Mouse (Mus musculus) cerebellum, adult 2 months (tissue): Measurements from ENCODE around the gene A930017K11Rik. TPM values are rescaled to one million over a fixed set of nuclear protein-coding genes. Genes with fewer than 3 reads are reported as not detected.

ENCODE experiments used
- DNase-seq, 2 experiments: peaks; one replicate each; pipeline ENCODE4 v3.0.0; 2021
- H3K27ac ChIP-seq: fragments of 200-500 bp; 2 replicates; pipeline ENCODE4 v1.5.1; 2012; ENCODE audit warnings: low read length, control low read depth, inconsistent platforms; ENCODE audit not compliant: insufficient read depth
- H3K27me3 ChIP-seq: fragments of 200-500 bp; 2 replicates; pipeline ENCODE4 v1.6.1; 2012; ENCODE audit warnings: inconsistent platforms, mild to moderate bottlenecking, low read length, moderate library complexity; ENCODE audit not compliant: control insufficient read depth, insufficient read depth
- H3K4me1 ChIP-seq: fragments of 200-500 bp; 2 replicates; pipeline ENCODE4 v1.6.1; 2011; ENCODE audit warnings: low read length; ENCODE audit not compliant: control insufficient read depth, insufficient read depth
- H3K4me3 ChIP-seq: fragments of 200-500 bp; replicated peaks from 2 replicates; pipeline ENCODE3; 2011; ENCODE audit warnings: mild to moderate bottlenecking, low read depth, low read length, control low read depth; ENCODE audit not compliant: insufficient read depth
- CTCF ChIP-seq: fragments of 200-500 bp; IDR thresholded peaks from 2 replicates; pipeline ENCODE4 v1.5.1; 2011; ENCODE audit warnings: low read depth, mild to moderate bottlenecking, control low read depth, low read length, moderate library complexity, borderline replicate concordance; ENCODE audit not compliant: insufficient read depth
- POLR2A ChIP-seq: fragments of 200-500 bp; IDR thresholded peaks from 2 replicates; pipeline ENCODE4 v1.6.1; 2011; ENCODE audit warnings: low read length, control low read depth, borderline replicate concordance; ENCODE audit not compliant: insufficient read depth
- WGBS: fragments of 180-500 bp; shearing (Covaris S2); methylation state at CpG from one replicate; pipeline ENCODE4 v1.1.7; 2018; 5-methylcytosine and 5-hydroxymethylcytosine counted together
- polyA plus RNA-seq: library from polyadenylated mRNA; depleted of rRNA; stranded (reverse); fragments of >200 nt; gene quantifications from 2 replicates; pipeline ENCODE4 v1.2.3, GENCODE M21; 2012

A930017K11Rik gene
- polyA plus RNA-seq, 1 experiment = 14.0 TPM

DNA sequence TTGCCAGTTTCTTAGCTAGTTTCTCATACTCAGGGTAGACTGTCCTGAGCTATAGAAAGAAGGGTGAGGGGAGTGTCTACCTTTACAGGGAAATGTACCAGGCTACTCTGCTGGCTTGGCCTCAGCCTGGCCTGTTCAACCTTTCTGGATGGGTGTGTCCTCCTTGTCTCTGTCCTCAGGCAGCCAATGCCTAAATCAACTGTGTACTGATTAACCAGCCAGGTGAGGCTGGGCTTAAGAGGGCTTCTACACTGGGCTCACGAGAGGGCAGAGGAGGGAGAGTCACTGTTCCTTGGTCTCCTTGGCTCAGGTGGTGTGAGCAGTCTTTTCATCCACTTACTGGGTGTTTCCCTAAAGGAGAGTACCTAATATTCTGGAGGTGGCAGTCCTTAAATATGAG lies 15.8 kb upstream of the A930017K11Rik start:
- no peak for TF ChIP-seq POLR2A
- no peak for TF ChIP-seq CTCF
- Histone ChIP-seq H3K27me3 (no peaks in the 10 kb centered on the region), H3K4me3 (no peak overlapping the region), H3K27ac (peak overlapping the region; percentile 40), H3K4me1 (peaks cover 54% of the 10 kb centered on the region)
- DNase-seq = no peak
- WGBS = 58% methylated on average over 1 of the region's 1 CpGs

DNA sequence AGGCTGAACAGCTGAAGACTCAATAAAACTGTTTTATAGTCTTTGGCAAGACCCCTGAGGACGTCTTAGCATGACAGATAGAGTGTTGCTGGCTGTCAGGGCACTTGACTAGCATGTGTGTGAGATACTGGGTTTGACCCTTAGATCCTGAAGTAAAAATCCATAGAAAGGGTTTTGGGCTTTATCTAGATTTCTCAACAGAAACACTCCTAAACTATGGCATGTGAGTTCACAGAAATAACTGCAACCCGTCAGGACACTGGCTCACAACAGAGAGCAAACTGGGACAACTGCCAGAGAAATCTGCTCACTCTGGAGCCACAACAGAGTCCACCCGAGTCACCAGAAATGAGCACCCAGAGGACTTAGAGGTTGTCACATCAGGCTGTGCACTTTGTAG lies 15.3 kb upstream of the A930017K11Rik start:
- 13% methylated on average over 3 of the region's 3 CpGs for WGBS
- TF ChIP-seq POLR2A (no peak), CTCF (no peak)

DNA sequence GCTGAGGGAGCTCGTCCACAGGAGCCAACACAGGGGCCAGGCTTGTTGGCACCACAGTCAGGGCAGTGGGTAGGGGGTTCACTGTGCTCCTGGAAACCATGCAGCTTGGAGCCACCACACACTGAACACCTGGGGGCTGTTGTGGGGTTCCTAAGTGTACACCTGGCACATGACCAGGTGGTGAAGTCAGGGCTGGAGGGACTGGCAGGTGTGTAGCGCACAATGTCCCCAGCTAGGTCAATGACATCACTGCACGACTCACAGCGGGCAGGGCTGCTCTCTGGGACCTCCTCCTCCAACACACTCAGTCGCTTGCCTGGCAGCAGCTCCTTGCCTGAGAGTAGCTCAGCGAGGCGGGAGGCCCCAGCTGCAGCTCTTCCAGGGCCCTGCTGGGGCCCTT lies 11.9 kb upstream of the A930017K11Rik start:
- WGBS = 12% methylated on average over 7 of the region's 7 CpGs
- peak; percentile 61 to 71 for DNase-seq
- peaks cover 62% of the 10 kb centered on the region for H3K4me1 ChIP-seq
- H3K27me3 ChIP-seq = no peaks in the 10 kb centered on the region
- H3K4me3 ChIP-seq = no peak overlapping the region
- peak overlapping the region; percentile 10 for H3K27ac ChIP-seq
- 0 out of 2 replicates have a peak, but pooled peaks have one; percentile 14 for TF ChIP-seq POLR2A
- no peak for TF ChIP-seq CTCF

More for the DNA sequence above, 15.3 kb upstream of the A930017K11Rik start:
- peak in 1 of 2 experiments; percentile 77 for DNase-seq
- Histone ChIP-seq H3K27ac (peak overlapping the region; percentile 72), H3K27me3 (no peaks in the 10 kb centered on the region), H3K4me1 (peaks cover 59% of the 10 kb centered on the region), H3K4me3 (no peak overlapping the region)

DNA sequence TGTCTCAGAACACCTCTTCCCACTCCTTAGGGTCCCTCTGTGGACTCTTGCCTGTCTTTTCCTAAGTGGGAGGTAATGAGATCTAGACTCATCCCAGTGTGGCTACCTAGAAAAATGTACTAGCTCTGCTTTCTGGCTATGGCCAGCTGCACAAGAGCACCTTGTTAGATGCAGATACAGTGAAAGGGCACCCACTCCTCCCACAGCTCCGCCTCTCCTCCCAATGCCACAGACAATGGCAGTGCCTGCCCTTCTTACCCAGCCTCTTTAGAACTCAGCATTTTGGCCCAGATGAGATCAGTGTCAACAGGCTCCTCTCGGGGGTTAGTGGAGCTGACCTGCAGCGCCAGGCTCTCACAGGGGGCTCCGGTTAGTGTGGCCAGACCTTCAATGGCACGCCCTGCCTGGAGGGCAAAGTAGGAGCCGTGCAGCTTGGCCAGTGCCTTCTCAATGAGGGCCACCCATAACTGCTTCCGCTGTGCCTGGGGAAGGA lies 10.1 kb upstream of the A930017K11Rik start:
- Histone ChIP-seq H3K4me3 (no peak overlapping the region), H3K27me3 (no peaks in the 10 kb centered on the region), H3K4me1 (peaks cover 70% of the 10 kb centered on the region), H3K27ac (no peak overlapping the region)
- DNase-seq = no peak
- TF ChIP-seq POLR2A (no peak), CTCF (no peak)
- 91% methylated on average over 7 of the region's 7 CpGs for WGBS

DNA sequence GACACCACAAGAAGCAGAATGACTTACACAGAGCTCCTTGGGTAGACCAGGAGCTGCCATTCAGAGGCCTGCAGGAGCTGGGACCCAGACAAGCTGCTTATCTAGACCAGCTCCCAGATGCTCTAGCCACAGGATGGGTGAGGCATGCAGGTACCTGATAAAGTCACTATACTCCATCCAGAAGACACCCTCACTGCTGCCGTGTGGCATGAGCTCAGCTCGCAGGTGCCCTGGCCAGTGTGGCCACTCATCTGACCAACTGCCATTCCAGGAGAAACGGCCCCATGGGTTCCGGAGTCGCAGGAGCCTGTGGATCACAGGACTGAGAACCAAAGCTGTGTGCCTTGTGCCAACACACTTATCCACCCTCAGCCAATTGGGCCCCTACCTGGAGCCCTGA lies 9.2 kb upstream of the A930017K11Rik start:
- H3K27ac ChIP-seq = no peak overlapping the region
- TF ChIP-seq POLR2A = no peak
- no peak for TF ChIP-seq CTCF
- 91% methylated on average over 5 of the region's 5 CpGs for WGBS
- H3K4me3 ChIP-seq = no peak overlapping the region
- DNase-seq = no peak
- H3K27me3 ChIP-seq = no peaks in the 10 kb centered on the region
- H3K4me1 ChIP-seq = peaks cover 71% of the 10 kb centered on the region

DNA sequence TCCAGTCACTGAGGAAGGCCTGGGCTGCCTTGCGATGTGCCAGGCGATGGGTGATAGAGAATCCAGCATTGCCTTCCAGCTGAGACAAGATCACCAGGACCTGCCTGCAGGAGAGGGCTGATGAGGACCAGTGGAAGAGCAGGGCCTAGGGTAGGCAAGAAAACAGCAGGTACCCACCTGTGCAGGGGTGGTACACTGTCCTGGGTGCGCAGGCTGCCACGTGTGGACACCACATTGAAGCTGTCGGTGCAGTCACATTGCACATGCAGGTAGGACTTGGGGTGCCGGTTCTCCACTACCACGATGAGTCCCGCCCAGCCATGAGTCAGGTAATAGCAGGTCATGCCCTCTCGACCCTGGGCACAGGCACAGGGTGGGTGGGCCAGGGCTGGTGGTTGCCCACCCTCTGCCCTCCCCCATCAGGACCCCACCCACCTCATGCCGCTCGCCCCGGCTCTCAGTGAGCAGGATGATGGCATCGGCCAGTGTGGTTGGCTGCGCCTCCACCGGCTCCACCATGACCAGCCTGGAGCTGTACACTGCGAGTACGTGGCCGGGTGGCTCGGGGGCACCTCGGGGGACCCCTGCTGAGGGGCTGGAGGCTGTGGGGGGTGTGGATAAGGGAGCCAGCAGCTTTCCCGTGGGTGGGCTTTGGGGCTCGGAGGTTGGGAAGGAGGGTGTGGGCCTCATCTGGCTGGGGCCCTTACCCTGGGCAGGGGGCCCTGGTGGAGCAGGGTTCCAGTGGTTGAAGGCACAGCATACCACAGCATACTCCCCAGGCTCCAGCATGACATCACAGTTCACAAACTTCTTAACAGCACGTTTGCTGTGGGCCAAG lies 7.5 kb upstream of the A930017K11Rik start:
- DNase-seq = no peak
- Histone ChIP-seq H3K27me3 (no peaks in the 10 kb centered on the region), H3K4me1 (peaks cover 76% of the 10 kb centered on the region), H3K27ac (no peak overlapping the region), H3K4me3 (no peak overlapping the region)
- WGBS = 74% methylated on average over 23 of the region's 23 CpGs
- TF ChIP-seq POLR2A = no peak
- TF ChIP-seq CTCF = no peak

DNA sequence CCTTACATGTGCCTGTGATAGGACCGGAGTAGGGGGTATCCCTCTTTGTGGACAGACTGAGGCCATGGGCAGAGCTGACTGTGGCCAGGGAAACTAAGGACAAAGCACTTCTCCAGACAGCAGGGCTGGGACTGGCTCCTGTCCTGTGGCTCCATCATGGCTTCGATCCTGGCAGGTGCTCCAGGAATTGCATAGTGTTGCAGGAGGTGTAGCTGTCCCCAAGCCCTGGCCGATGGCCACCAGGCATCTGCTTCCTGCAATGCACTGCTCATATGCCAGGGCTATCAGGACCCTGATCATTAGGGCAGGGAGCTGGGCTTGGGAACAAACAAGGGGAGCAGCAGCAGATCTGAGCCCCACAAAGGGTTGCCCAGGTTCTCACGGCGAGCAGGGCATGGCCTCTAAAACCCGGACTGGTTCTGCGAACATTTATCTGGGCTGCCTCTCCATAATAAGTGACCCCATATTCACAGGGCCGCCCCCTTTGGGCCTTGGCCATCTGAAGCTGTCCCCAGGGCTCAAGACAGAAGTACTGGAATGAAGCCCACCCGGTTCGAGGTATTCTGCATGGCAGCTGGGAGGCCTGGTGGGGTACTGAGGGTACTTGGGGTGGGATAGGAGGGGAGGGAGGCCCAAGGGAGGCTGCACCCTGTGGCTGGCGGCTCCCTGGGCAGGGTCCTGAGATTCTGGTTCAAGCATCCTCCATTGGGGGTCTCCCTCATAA lies 6.6 kb upstream of the A930017K11Rik start:
- DNase-seq = peak; percentile 65
- 34% methylated on average over 11 of the region's 11 CpGs for WGBS
- no peaks in the 10 kb centered on the region for H3K27me3 ChIP-seq
- H3K4me3 ChIP-seq = no peak overlapping the region
- H3K4me1 ChIP-seq = peaks cover 72% of the 10 kb centered on the region
- TF ChIP-seq CTCF = no peak
- H3K27ac ChIP-seq = peak overlapping the region; percentile 40; the same call in 1 of the 2 replicates

DNA sequence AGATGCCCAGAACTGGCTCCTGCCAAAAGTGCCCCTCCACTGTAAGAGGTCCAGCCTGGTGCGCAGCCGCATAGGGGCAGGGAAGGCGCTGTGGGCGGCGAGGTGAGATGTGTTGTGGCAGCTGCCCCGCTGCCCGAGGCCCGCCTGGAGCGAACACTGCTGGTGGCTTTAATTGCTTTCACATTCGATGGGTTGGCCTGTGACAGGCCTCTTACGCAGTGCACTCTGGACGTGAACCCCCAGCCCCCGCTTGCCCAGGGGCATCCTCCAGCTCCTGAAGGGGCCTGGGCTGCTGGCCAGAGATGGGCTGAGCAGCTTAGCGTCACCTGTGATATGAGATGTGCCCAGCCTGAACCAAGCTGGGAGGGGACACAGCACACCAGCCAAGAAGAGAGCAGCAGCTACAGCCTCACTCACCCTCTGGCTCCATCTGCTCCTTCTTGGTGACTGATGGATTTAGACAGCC lies 5.3 kb upstream of the A930017K11Rik start:
- peak; percentile 50 to 60 for DNase-seq
- H3K4me1 ChIP-seq = peaks cover 70% of the 10 kb centered on the region
- H3K27me3 ChIP-seq = no peaks in the 10 kb centered on the region
- no peak overlapping the region for H3K4me3 ChIP-seq
- WGBS = 17% methylated on average over 14 of the region's 14 CpGs
- TF ChIP-seq CTCF = no peak
- TF ChIP-seq POLR2A = no peak
- peak overlapping the region; percentile 10 for H3K27ac ChIP-seq
